Mouse (Mus musculus): ENCODE data around the gene Lamtor1. TPM values are rescaled to one million over a fixed set of nuclear protein-coding genes. Genes with fewer than 3 reads are reported as not detected.
"Not testable (repeated sequence)": the region's sequence is repeated elsewhere in the genome, so short reads cannot be mapped to it uniquely, and the experiment has no call there.

The Lamtor1 gene
- total RNA-seq, 2 experiments from 2014 or later, result 90.2 to 95.6 TPM

- no peak overlapping the region for H3K4me3 ChIP-seq
- no peak for DNase-seq (ENCODE audit: low spot score in 2 of 2)
- TF ChIP-seq CTCF (conservative IDR thresholded peaks at IDR 0.05), result no peak
- H3K27ac ChIP-seq, result no peak overlapping the region
Observed at GRCm38 (mm10) chr7:101939758-101940157, 34.1 kb downstream of the Lamtor1 start.

- DNase-seq (ENCODE audit: low spot score in 2 of 2); H3K4me3 ChIP-seq; H3K27ac ChIP-seq: not testable (repeated sequence)
Observed at GRCm38 (mm10) chr7:101949008-101949407, 43.3 kb downstream of the Lamtor1 start.

- TF ChIP-seq CTCF (conservative IDR thresholded peaks at IDR 0.05), result no peak
Observed at GRCm38 (mm10) chr7:101951648-101952047, 45.9 kb downstream of the Lamtor1 start.

GRCm38 (mm10) chr7:101952098-101952497 is 46.4 kb downstream of the Lamtor1 start:
- no peak for TF ChIP-seq CTCF (conservative IDR thresholded peaks at IDR 0.05)
- Histone ChIP-seq H3K27ac (no peak overlapping the region), H3K4me3 (no peak overlapping the region)
- DNase-seq (ENCODE audit: low spot score in 2 of 2), result no peak

More at GRCm38 (mm10) chr7:101951648-101952047, 45.9 kb downstream of the Lamtor1 start:
- H3K4me3 ChIP-seq, result no peak overlapping the region
- no peak overlapping the region for H3K27ac ChIP-seq
- DNase-seq (ENCODE audit: low spot score in 2 of 2), result no peak

GRCm38 (mm10) chr7:101954163-101954562 is 48.5 kb downstream of the Lamtor1 start:
- H3K4me3 ChIP-seq, result no peak overlapping the region
- no peak overlapping the region for H3K27ac ChIP-seq
- DNase-seq (ENCODE audit: low spot score in 2 of 2), result peak in 1 of 2 experiments; percentile 23
- TF ChIP-seq CTCF (conservative IDR thresholded peaks at IDR 0.05), result no peak

- DNase-seq (ENCODE audit: low spot score in 2 of 2), result no peak
- Histone ChIP-seq H3K27ac (no peak overlapping the region), H3K4me3 (no peak overlapping the region)
- TF ChIP-seq CTCF (conservative IDR thresholded peaks at IDR 0.05), result no peak
Observed at GRCm38 (mm10) chr7:101955276-101955675, 49.6 kb downstream of the Lamtor1 start.

GRCm38 (mm10) chr7:101955862-101956261 is 50.2 kb downstream of the Lamtor1 start:
- Histone ChIP-seq H3K27ac (no peak overlapping the region), H3K4me3 (no peak overlapping the region)
- no peak for DNase-seq (ENCODE audit: low spot score in 2 of 2)
- TF ChIP-seq CTCF (conservative IDR thresholded peaks at IDR 0.05), result no peak

GRCm38 (mm10) chr7:101956481-101956880 is 50.8 kb downstream of the Lamtor1 start:
- no peak for DNase-seq (ENCODE audit: low spot score in 2 of 2)
- Histone ChIP-seq H3K4me3 (no peak overlapping the region), H3K27ac (no peak overlapping the region)
- no peak for TF ChIP-seq CTCF (conservative IDR thresholded peaks at IDR 0.05)

- Histone ChIP-seq H3K27ac (no peak overlapping the region), H3K4me3 (no peak overlapping the region)
- no peak for DNase-seq (ENCODE audit: low spot score in 2 of 2)
- no peak for TF ChIP-seq CTCF (conservative IDR thresholded peaks at IDR 0.05)
Observed at GRCm38 (mm10) chr7:101956911-101957310, 51.2 kb downstream of the Lamtor1 start.

- DNase-seq (ENCODE audit: low spot score in 2 of 2), result no peak
- Histone ChIP-seq H3K4me3 (no peak overlapping the region), H3K27ac (no peak overlapping the region)
- TF ChIP-seq CTCF (conservative IDR thresholded peaks at IDR 0.05), result no peak
Observed at GRCm38 (mm10) chr7:101962829-101963228, 57.1 kb downstream of the Lamtor1 start.

- Histone ChIP-seq H3K4me3 (no peak overlapping the region), H3K27ac (no peak overlapping the region)
- DNase-seq (ENCODE audit: low spot score in 2 of 2), result no peak
- no peak for TF ChIP-seq CTCF (conservative IDR thresholded peaks at IDR 0.05)
Observed at GRCm38 (mm10) chr7:101963621-101964020, 57.9 kb downstream of the Lamtor1 start.

GRCm38 (mm10) chr7:101964551-101964950 is 58.8 kb downstream of the Lamtor1 start:
- H3K27ac ChIP-seq, result no peak overlapping the region
- no peak overlapping the region for H3K4me3 ChIP-seq
- TF ChIP-seq CTCF (conservative IDR thresholded peaks at IDR 0.05), result no peak
- DNase-seq (ENCODE audit: low spot score in 2 of 2), result no peak

GRCm38 (mm10) chr7:101965606-101966005 is 59.9 kb downstream of the Lamtor1 start:
- TF ChIP-seq CTCF (conservative IDR thresholded peaks at IDR 0.05), result no peak
- Histone ChIP-seq H3K4me3 (no peak overlapping the region), H3K27ac (no peak overlapping the region)
- DNase-seq (ENCODE audit: low spot score in 2 of 2), result no peak

- no peak overlapping the region for H3K27ac ChIP-seq
- DNase-seq (ENCODE audit: low spot score in 2 of 2), result no peak
- TF ChIP-seq CTCF (conservative IDR thresholded peaks at IDR 0.05), result no peak
- no peak overlapping the region for H3K4me3 ChIP-seq
Observed at GRCm38 (mm10) chr7:101967256-101967655, 61.6 kb downstream of the Lamtor1 start.

- H3K4me3 ChIP-seq, result no peak overlapping the region
- TF ChIP-seq CTCF (conservative IDR thresholded peaks at IDR 0.05), result no peak
Observed at GRCm38 (mm10) chr7:101968751-101969150, 63.0 kb downstream of the Lamtor1 start.

More at GRCm38 (mm10) chr7:101968751-101969150, 63.0 kb downstream of the Lamtor1 start:
- peak overlapping the region; percentile 99 for H3K27ac ChIP-seq
- DNase-seq (ENCODE audit: low spot score in 2 of 2), result no peak

Data from layer of hippocampus, adult 2 months (tissue).